Mouse (Mus musculus) liver, postnatal 0 days (tissue): Measurements from ENCODE around the gene Ppme1. TPM values are rescaled to one million over a fixed set of nuclear protein-coding genes. Genes with fewer than 3 reads are reported as not detected.

ENCODE experiments used
- ATAC-seq: fragments of 200-750 bp; cut with Nextera tagmentation; 2 replicates; pipeline ENCODE4 v1.8.0; 2017; ENCODE audit warnings: mild to moderate bottlenecking, moderate library complexity
- DNase-seq: peaks from one replicate; pipeline ENCODE4 v3.0.0-alpha.2; 2016
- H3K27ac ChIP-seq: fragments of 300-500 bp; sonication (generic); 2 replicates; pipeline ENCODE4 v1.5.1; 2014; ENCODE audit warnings: antibody characterized with exemption, moderate library complexity, mild to moderate bottlenecking, low read depth
- H3K27me3 ChIP-seq: fragments of 300-500 bp; sonication (generic); 2 replicates; pipeline ENCODE4 v1.6.1; 2014; ENCODE audit warnings: low read length, control low read depth, mixed read lengths; ENCODE audit not compliant: insufficient read depth
- H3K36me3 ChIP-seq: fragments of 300-500 bp; sonication (generic); replicated peaks from 2 replicates; pipeline ENCODE4 v1.6.1; 2014; ENCODE audit warnings: mild to moderate bottlenecking, control low read depth, low read length, moderate library complexity, mixed read lengths; ENCODE audit not compliant: insufficient read depth
- H3K4me1 ChIP-seq: fragments of 300-500 bp; sonication (generic); 2 replicates; pipeline ENCODE4 v1.6.1; 2014; ENCODE audit warnings: antibody characterized with exemption, mild to moderate bottlenecking, control low read depth; ENCODE audit not compliant: insufficient read depth
- H3K4me2 ChIP-seq: fragments of 300-500 bp; sonication (generic); 2 replicates; pipeline ENCODE4 v1.6.1; 2014; ENCODE audit warnings: low read depth, mild to moderate bottlenecking, low read length, moderate library complexity, mixed read lengths
- H3K4me3 ChIP-seq: fragments of 300-500 bp; sonication (generic); 2 replicates; pipeline ENCODE4 v1.5.1; 2014; ENCODE audit warnings: low read depth, low read length
- H3K9ac ChIP-seq: fragments of 300-500 bp; sonication (generic); replicated peaks from 2 replicates; pipeline ENCODE4 v1.6.1; 2014; ENCODE audit warnings: mild to moderate bottlenecking, moderate library complexity
- H3K9me3 ChIP-seq: fragments of 300-500 bp; sonication (generic); 2 replicates; pipeline ENCODE4 v1.6.1; 2016; ENCODE audit warnings: mild to moderate bottlenecking, control low read depth, low read length, mixed read lengths
- CTCF ChIP-seq: sonication (generic); IDR thresholded peaks from 2 replicates; pipeline ENCODE4 v1.5.1; 2016; ENCODE audit warnings: antibody characterized with exemption, low read depth
- EP300 ChIP-seq: IDR thresholded peaks from 2 replicates; pipeline ENCODE4 v1.6.1; 2016; ENCODE audit warnings: antibody characterized with exemption, low read depth, mild to moderate bottlenecking
- WGBS: fragments of 180-500 bp; shearing (Covaris S2); extraction: QIAGEN DNeasy Blood & Tissue Kit; methylation state at CpG from one replicate; pipeline ENCODE4 v1.1.7; 2014; ENCODE audit not compliant: insufficient replicate concordance; 5-methylcytosine and 5-hydroxymethylcytosine counted together
- polyA plus RNA-seq: library from polyadenylated mRNA; unstranded; fragments of >200 nt; fragmentation: Nextera tagmentation; extraction: Ambion mirVana; gene quantifications from 2 replicates; pipeline ENCODE4 v1.2.1, GENCODE M21; 2015

Ppme1 gene
- polyA plus RNA-seq, 1 experiment from 2014 or later, result 18.2 TPM

- TF ChIP-seq EP300 (no peak), CTCF (no peak)
- WGBS, result 80% methylated on average over 3 of the region's 3 CpGs
- ATAC-seq, result no peak
- H3K9ac ChIP-seq, result no peak overlapping the region
- H3K4me1 ChIP-seq, result no peaks in the 10 kb centered on the region
- no peaks in the 10 kb centered on the region for H3K27me3 ChIP-seq
- no peak overlapping the region for H3K4me2 ChIP-seq
- H3K9me3 ChIP-seq, result no peaks in the 10 kb centered on the region
- DNase-seq, result no peak
- H3K27ac ChIP-seq, result no peak overlapping the region
- no peak overlapping the region for H3K4me3 ChIP-seq
- peaks cover 45% of the 10 kb centered on the region for H3K36me3 ChIP-seq
Measured at GRCm38 (mm10) chr7:100331269-100331668, 40.8 kb downstream of the Ppme1 start.

- WGBS, result 76% methylated on average over 4 of the region's 4 CpGs
- no peak for ATAC-seq
- peaks cover 27% of the 10 kb centered on the region for H3K36me3 ChIP-seq
Measured at GRCm38 (mm10) chr7:100328636-100329035, 43.5 kb downstream of the Ppme1 start.

GRCm38 (mm10) chr7:100327514-100327913 lies 44.6 kb downstream of the Ppme1 start:
- Histone ChIP-seq H3K4me1 (no peaks in the 10 kb centered on the region), H3K4me3 (no peak overlapping the region), H3K9me3 (no peaks in the 10 kb centered on the region), H3K27ac (no peak overlapping the region), H3K9ac (no peak overlapping the region), H3K36me3 (peaks cover 22% of the 10 kb centered on the region), H3K4me2 (no peak overlapping the region), H3K27me3 (no peaks in the 10 kb centered on the region)
- TF ChIP-seq EP300 (no peak), CTCF (no peak)
- no peak for ATAC-seq
- 77% methylated on average over 7 of the region's 7 CpGs for WGBS
- DNase-seq, result peak; percentile 11

More at GRCm38 (mm10) chr7:100328636-100329035, 43.5 kb downstream of the Ppme1 start:
- TF ChIP-seq EP300, result no peak
- no peak for TF ChIP-seq CTCF
- H3K4me1 ChIP-seq, result no peaks in the 10 kb centered on the region
- H3K4me2 ChIP-seq, result no peak overlapping the region
- H3K9ac ChIP-seq, result no peak overlapping the region
- H3K9me3 ChIP-seq, result no peaks in the 10 kb centered on the region
- DNase-seq, result no peak
- H3K27me3 ChIP-seq, result no peaks in the 10 kb centered on the region
- no peak overlapping the region for H3K4me3 ChIP-seq
- H3K27ac ChIP-seq, result no peak overlapping the region

GRCm38 (mm10) chr7:100325482-100325881 lies 46.6 kb downstream of the Ppme1 start:
- ATAC-seq, result no peak
- no peak overlapping the region for H3K27ac ChIP-seq
- no peaks in the 10 kb centered on the region for H3K27me3 ChIP-seq
- DNase-seq, result peak; percentile 38
- no peaks in the 10 kb centered on the region for H3K4me1 ChIP-seq
- TF ChIP-seq EP300 (no peak), CTCF (peak; percentile 71)
- no peak overlapping the region for H3K4me3 ChIP-seq
- no peaks in the 10 kb centered on the region for H3K9me3 ChIP-seq
- no peak overlapping the region for H3K9ac ChIP-seq
- H3K4me2 ChIP-seq, result no peak overlapping the region
- H3K36me3 ChIP-seq, result peaks cover 10% of the 10 kb centered on the region
- WGBS, result 78% methylated on average over 6 of the region's 6 CpGs

GRCm38 (mm10) chr7:100323721-100324120 lies 48.4 kb downstream of the Ppme1 start:
- ATAC-seq (no peak), DNase-seq (no peak)

GRCm38 (mm10) chr7:100317534-100317933 lies 54.6 kb downstream of the Ppme1 start:
- 82% methylated on average over 5 of the region's 5 CpGs for WGBS
- Histone ChIP-seq H3K9me3 (no peaks in the 10 kb centered on the region), H3K4me2 (no peak overlapping the region), H3K4me3 (no peak overlapping the region), H3K27me3 (no peaks in the 10 kb centered on the region), H3K9ac (no peak overlapping the region), H3K36me3 (no peaks in the 10 kb centered on the region), H3K27ac (no peak overlapping the region), H3K4me1 (no peaks in the 10 kb centered on the region)
- TF ChIP-seq EP300 (no peak), CTCF (no peak)
- ATAC-seq (no peak), DNase-seq (no peak)

More at GRCm38 (mm10) chr7:100323721-100324120, 48.4 kb downstream of the Ppme1 start:
- Histone ChIP-seq H3K27ac (no peak overlapping the region), H3K9ac (no peak overlapping the region), H3K4me2 (no peak overlapping the region), H3K27me3 (no peaks in the 10 kb centered on the region), H3K4me3 (no peak overlapping the region), H3K9me3 (no peaks in the 10 kb centered on the region), H3K4me1 (no peaks in the 10 kb centered on the region), H3K36me3 (peaks cover 10% of the 10 kb centered on the region; the same call in 1 of the 2 replicates)
- TF ChIP-seq CTCF (no peak), EP300 (no peak)
- WGBS, result 71% methylated on average over 3 of the region's 3 CpGs

GRCm38 (mm10) chr7:100316924-100317323 lies 55.2 kb downstream of the Ppme1 start:
- Histone ChIP-seq H3K4me3 (no peak overlapping the region), H3K4me1 (no peaks in the 10 kb centered on the region), H3K27me3 (no peaks in the 10 kb centered on the region), H3K9ac (no peak overlapping the region), H3K27ac (no peak overlapping the region), H3K4me2 (no peak overlapping the region), H3K9me3 (no peaks in the 10 kb centered on the region), H3K36me3 (no peaks in the 10 kb centered on the region)
- no peak for DNase-seq
- 41% methylated on average over 8 of the region's 8 CpGs for WGBS
- ATAC-seq, result peak; percentile 41; the same call in 1 of the 2 replicates
- TF ChIP-seq CTCF, result no peak
